Mouse (Mus musculus): ENCODE data around the gene Zfp513.

DNA sequence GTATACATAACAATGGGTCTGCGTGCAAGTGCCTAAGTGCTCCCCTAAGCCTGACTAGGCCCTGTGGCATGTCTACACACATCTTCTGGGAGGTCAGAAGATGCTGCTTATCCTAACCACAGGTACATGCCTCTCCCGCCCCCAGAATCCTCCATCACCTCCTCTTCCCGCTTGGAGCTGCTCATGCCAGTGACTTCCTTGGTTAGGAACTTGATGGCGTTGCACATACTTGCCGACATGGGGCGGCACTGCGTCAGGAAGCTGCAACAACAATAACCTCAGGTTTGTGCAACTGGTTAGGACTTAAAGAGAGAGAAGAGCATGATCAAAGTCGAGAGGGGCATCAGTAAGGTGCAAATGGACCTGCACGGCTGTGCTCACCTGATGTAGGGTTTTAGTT lies 11.9 kb downstream of the Zfp513 start:
- TF ChIP-seq CTCF (IDR thresholded peaks at IDR 0.05) (no peak), EP300 (IDR thresholded peaks at IDR 0.05) (no peak)
